Mouse (Mus musculus) hindbrain, embryonic 14.5 days (tissue): ENCODE data around the gene Rrp7a. TPM values are rescaled to one million over a fixed set of nuclear protein-coding genes. Genes with fewer than 3 reads are reported as not detected.

Experiments
- ATAC-seq: fragments of 200-750 bp; cut with Nextera tagmentation; 2 replicates; pipeline ENCODE4 v1.8.0; 2017; ENCODE audit warnings: moderate number of reproducible peaks, mild to moderate bottlenecking, moderate TSS enrichment, moderate library complexity; ENCODE audit not compliant: low FRiP score
- DNase-seq: peaks from one replicate; pipeline ENCODE4 v3.0.0-alpha.2; 2015; ENCODE audit warnings: low spot score
- H3K27ac ChIP-seq: fragments of 300-500 bp; sonication (generic); 2 replicates; pipeline ENCODE4 v1.5.1; 2014; ENCODE audit warnings: mild to moderate bottlenecking, moderate library complexity
- H3K27me3 ChIP-seq: fragments of 300-500 bp; sonication (generic); 2 replicates; pipeline ENCODE4 v1.6.1; 2014; ENCODE audit warnings: mild to moderate bottlenecking, low read length, mixed read lengths; ENCODE audit not compliant: control insufficient read depth, insufficient read depth
- H3K36me3 ChIP-seq: fragments of 300-500 bp; sonication (generic); replicated peaks from 2 replicates; pipeline ENCODE4 v1.6.1; 2014; ENCODE audit not compliant: control insufficient read depth, insufficient read depth
- H3K4me1 ChIP-seq: fragments of 300-500 bp; sonication (generic); replicated peaks from 2 replicates; pipeline ENCODE4 v1.6.1; 2014; ENCODE audit warnings: antibody characterized with exemption, low read length, mixed read lengths; ENCODE audit not compliant: control insufficient read depth, insufficient read depth
- H3K4me2 ChIP-seq: fragments of 300-500 bp; sonication (generic); replicated peaks from 2 replicates; pipeline ENCODE4 v1.6.1; 2014; ENCODE audit warnings: mild to moderate bottlenecking, moderate library complexity
- H3K4me3 ChIP-seq: fragments of 300-500 bp; sonication (generic); replicated peaks from 2 replicates; pipeline ENCODE4 v1.5.1; 2014; ENCODE audit warnings: mild to moderate bottlenecking, low read length
- H3K9ac ChIP-seq: fragments of 300-500 bp; sonication (generic); 2 replicates; pipeline ENCODE4 v1.6.1; 2014
- H3K9me3 ChIP-seq: fragments of 300-500 bp; sonication (generic); 2 replicates; pipeline ENCODE4 v1.6.1; 2016; ENCODE audit warnings: low read length; ENCODE audit not compliant: control insufficient read depth
- WGBS: fragments of 180-500 bp; shearing (Covaris S2); extraction: QIAGEN DNeasy Blood & Tissue Kit; methylation state at CpG from one replicate; pipeline ENCODE4 v1.1.7; 2014; 5-methylcytosine and 5-hydroxymethylcytosine counted together
- polyA plus RNA-seq: library from polyadenylated mRNA; unstranded; fragments of >200 nt; fragmentation: Nextera tagmentation; extraction: Ambion mirVana; gene quantifications from 2 replicates; pipeline ENCODE4 v1.2.1, GENCODE M21; 2014

Rrp7a gene
- polyA plus RNA-seq, 1 experiment from 2014 or later, result 64.7 TPM

GRCm38 (mm10) chr15:83118360-83118759 lies 4.2 kb downstream of the Rrp7a start:
- Histone ChIP-seq H3K4me1 (peaks cover 11% of the 10 kb centered on the region), H3K9me3 (no peaks in the 10 kb centered on the region), H3K36me3 (peaks cover 42% of the 10 kb centered on the region), H3K27me3 (no peaks in the 10 kb centered on the region), H3K4me2 (no peak overlapping the region), H3K4me3 (no peak overlapping the region), H3K9ac (no peak overlapping the region), H3K27ac (no peak overlapping the region)
- WGBS, result 61% methylated on average over 7 of the region's 7 CpGs
- ATAC-seq (no peak), DNase-seq (peak; percentile 76)

GRCm38 (mm10) chr15:83115071-83115470 lies 7.5 kb downstream of the Rrp7a start:
- Histone ChIP-seq H3K4me2 (no peak overlapping the region), H3K4me3 (no peak overlapping the region), H3K4me1 (peaks cover 3% of the 10 kb centered on the region), H3K27me3 (no peaks in the 10 kb centered on the region), H3K36me3 (peaks cover 42% of the 10 kb centered on the region), H3K9ac (no peak overlapping the region), H3K9me3 (no peaks in the 10 kb centered on the region), H3K27ac (no peak overlapping the region)
- ATAC-seq, result no peak
- DNase-seq, result no peak
- 39% methylated on average over 6 of the region's 6 CpGs for WGBS

GRCm38 (mm10) chr15:83114106-83114505 lies 8.5 kb downstream of the Rrp7a start:
- Histone ChIP-seq H3K36me3 (peaks cover 37% of the 10 kb centered on the region), H3K27me3 (no peaks in the 10 kb centered on the region), H3K4me1 (peaks cover 3% of the 10 kb centered on the region), H3K9ac (no peak overlapping the region), H3K4me3 (no peak overlapping the region), H3K9me3 (no peaks in the 10 kb centered on the region), H3K27ac (no peak overlapping the region), H3K4me2 (no peak overlapping the region)
- 62% methylated on average over 9 of the region's 9 CpGs for WGBS
- no peak for DNase-seq
- no peak for ATAC-seq

- H3K27me3 ChIP-seq, result no peaks in the 10 kb centered on the region
- peaks cover 26% of the 10 kb centered on the region for H3K36me3 ChIP-seq
- H3K9ac ChIP-seq, result 0 out of 2 replicates have a peak overlapping the region, but pooled peaks have one; percentile 19
- DNase-seq, result peak; percentile 62
- no peak overlapping the region for H3K27ac ChIP-seq
- no peak overlapping the region for H3K4me2 ChIP-seq
- H3K4me3 ChIP-seq, result no peak overlapping the region
- no peaks in the 10 kb centered on the region for H3K9me3 ChIP-seq
- H3K4me1 ChIP-seq, result no peaks in the 10 kb centered on the region; the same call in 1 of the 2 replicates
- 9% methylated on average over 9 of the region's 11 CpGs for WGBS
- ATAC-seq, result peak; percentile 49; the same call in 1 of the 2 replicates
These were observed 9.7 kb downstream of the Rrp7a start for GRCm38 (mm10) chr15:83112898-83113297.

GRCm38 (mm10) chr15:83111874-83112273 lies 10.7 kb downstream of the Rrp7a start:
- WGBS, result 76% methylated on average over 7 of the region's 7 CpGs
- H3K4me1 ChIP-seq, result no peaks in the 10 kb centered on the region; the same call in 1 of the 2 replicates
- ATAC-seq (no peak), DNase-seq (no peak)
- H3K9ac ChIP-seq, result no peak overlapping the region
- no peak overlapping the region for H3K4me2 ChIP-seq
- H3K27me3 ChIP-seq, result no peaks in the 10 kb centered on the region
- H3K4me3 ChIP-seq, result no peak overlapping the region
- no peak overlapping the region for H3K27ac ChIP-seq
- no peaks in the 10 kb centered on the region for H3K9me3 ChIP-seq
- H3K36me3 ChIP-seq, result peaks cover 16% of the 10 kb centered on the region

- H3K27me3 ChIP-seq, result no peaks in the 10 kb centered on the region
- no peak overlapping the region for H3K4me2 ChIP-seq
- WGBS, result 52% methylated on average over 6 of the region's 6 CpGs
- H3K9ac ChIP-seq, result no peak overlapping the region
- peaks cover 10% of the 10 kb centered on the region; the same call in 1 of the 2 replicates for H3K36me3 ChIP-seq
- H3K4me3 ChIP-seq, result no peak overlapping the region
- ATAC-seq, result no peak
- no peaks in the 10 kb centered on the region for H3K9me3 ChIP-seq
- no peak for DNase-seq
- H3K4me1 ChIP-seq, result no peaks in the 10 kb centered on the region; the same call in 1 of the 2 replicates
- H3K27ac ChIP-seq, result no peak overlapping the region
These were observed 11.3 kb downstream of the Rrp7a start for GRCm38 (mm10) chr15:83111290-83111689.

GRCm38 (mm10) chr15:83107814-83108213 lies 14.8 kb downstream of the Rrp7a start:
- H3K4me3 ChIP-seq, result no peak overlapping the region
- WGBS, result 26% methylated on average over 6 of the region's 6 CpGs
- no peaks in the 10 kb centered on the region for H3K9me3 ChIP-seq
- no peaks in the 10 kb centered on the region for H3K36me3 ChIP-seq
- no peak for ATAC-seq
- H3K4me1 ChIP-seq, result no peaks in the 10 kb centered on the region
- no peak overlapping the region for H3K9ac ChIP-seq
- no peak overlapping the region for H3K4me2 ChIP-seq
- DNase-seq, result no peak
- no peaks in the 10 kb centered on the region for H3K27me3 ChIP-seq
- H3K27ac ChIP-seq, result no peak overlapping the region

GRCm38 (mm10) chr15:83106426-83106825 lies 16.2 kb downstream of the Rrp7a start:
- Histone ChIP-seq H3K36me3 (no peaks in the 10 kb centered on the region), H3K4me1 (no peaks in the 10 kb centered on the region), H3K4me2 (no peak overlapping the region), H3K27ac (no peak overlapping the region), H3K4me3 (no peak overlapping the region), H3K27me3 (no peaks in the 10 kb centered on the region), H3K9me3 (no peaks in the 10 kb centered on the region), H3K9ac (no peak overlapping the region)
- 89% methylated on average over 6 of the region's 6 CpGs for WGBS
- ATAC-seq (no peak), DNase-seq (no peak)

- H3K27me3 ChIP-seq, result peaks cover 5% of the 10 kb centered on the region
- H3K4me3 ChIP-seq, result no peak overlapping the region
- ATAC-seq (no peak), DNase-seq (no peak)
- no peaks in the 10 kb centered on the region for H3K9me3 ChIP-seq
- H3K36me3 ChIP-seq, result no peaks in the 10 kb centered on the region
- no peak overlapping the region for H3K9ac ChIP-seq
- WGBS, result 57% methylated on average over 1 of the region's 1 CpGs
- H3K4me2 ChIP-seq, result no peak overlapping the region
- H3K27ac ChIP-seq, result no peak overlapping the region
- peaks cover 11% of the 10 kb centered on the region; the same call in 1 of the 2 replicates for H3K4me1 ChIP-seq
These were observed 19.5 kb downstream of the Rrp7a start for GRCm38 (mm10) chr15:83103111-83103510.

- ATAC-seq, result 0 out of 2 replicates have a peak, but pooled peaks have one; percentile 8
- WGBS, result 2% methylated on average over 8 of the region's 8 CpGs
These were observed 22.3 kb downstream of the Rrp7a start for GRCm38 (mm10) chr15:83100332-83100662.

More at GRCm38 (mm10) chr15:83100332-83100662, 22.3 kb downstream of the Rrp7a start:
- Histone ChIP-seq H3K4me3 (peak overlapping the region; percentile 27), H3K9ac (peak overlapping the region; percentile 29), H3K27me3 (peaks cover 8% of the 10 kb centered on the region), H3K4me1 (peaks cover 11% of the 10 kb centered on the region; the same call in 1 of the 2 replicates), H3K36me3 (no peaks in the 10 kb centered on the region), H3K4me2 (peak overlapping the region; percentile 53), H3K27ac (no peak overlapping the region), H3K9me3 (no peaks in the 10 kb centered on the region)
- DNase-seq, result no peak
